ENCODE assay signal across 13 mouse cellular contexts in genomic region chr8:39950178-39950896, GRCm38 (mm10).
A peak's percentile ranks its signal among the peaks of the same experiment; 100 is the strongest.
DNase-seq lines count a peak whose midpoint lies in the region; ATAC-seq and TF ChIP-seq lines count a peak whose summit lies in the region.
"Had no signal": no experiment of that assay in that cellular context is flagged by ENCODE, and none has a peak within 500 bp of the region (broad histone marks: within the 10 kb centered on the region; RNA-seq: fewer than 3 reads in every experiment).

No protein-coding gene starts in this region.

- 0 out of 2 replicates have a peak, but pooled peaks have one; percentile 46 for ATAC-seq in midbrain, embryonic 11.5 days (ENCODE audit: low FRiP score)
- no peak for ATAC-seq in midbrain, embryonic 16.5 days
- peak; percentile 91 for ATAC-seq in forebrain, postnatal 0 days
- peak; percentile 73 for ATAC-seq in neural tube, embryonic 15.5 days (ENCODE audit: low FRiP score)
- ATAC-seq: CD4-positive, CD25-positive, alpha-beta regulatory T cell, adult 4 months had no signal

- H3K27me3 ChIP-seq in midbrain, embryonic 11.5 days (ENCODE audit: control insufficient read depth, insufficient read depth, low read length), result no peaks in the 10 kb centered on the region
- H3K27me3 ChIP-seq in midbrain, embryonic 16.5 days (ENCODE audit: control insufficient read depth, insufficient read depth, low read depth, low read length), result no peaks in the 10 kb centered on the region
- H3K27me3 ChIP-seq in forebrain, postnatal 0 days (ENCODE audit: insufficient read depth, low read length), result no peaks in the 10 kb centered on the region
- no peaks in the 10 kb centered on the region for H3K27me3 ChIP-seq in neural tube, embryonic 15.5 days (replicated peaks)

- no peak overlapping the region for H3K27ac ChIP-seq in midbrain, embryonic 11.5 days (ENCODE audit: low read depth, low read length)
- no peak overlapping the region for H3K27ac ChIP-seq in midbrain, embryonic 16.5 days (ENCODE audit: low read length)
- no peak overlapping the region for H3K27ac ChIP-seq in forebrain, postnatal 0 days (ENCODE audit: low read depth, low read length)
- no peak overlapping the region for H3K27ac ChIP-seq in neural tube, embryonic 15.5 days (replicated peaks)

- 74% methylated on average over 6 of the region's 6 CpGs for WGBS in midbrain, embryonic 11.5 days
- 51% methylated on average over 6 of the region's 6 CpGs for WGBS in midbrain, embryonic 16.5 days
- 55% methylated on average over 6 of the region's 6 CpGs for WGBS in forebrain, postnatal 0 days
- WGBS in neural tube, embryonic 15.5 days, result 57% methylated on average over 6 of the region's 6 CpGs

- no peak for TF ChIP-seq CTCF in forebrain, postnatal 0 days (IDR thresholded peaks at IDR 0.05; ENCODE audit: low read depth)

- no peaks in the 10 kb centered on the region for H3K36me3 ChIP-seq in midbrain, embryonic 11.5 days (ENCODE audit: control insufficient read depth, insufficient read depth, low read length)
- no peaks in the 10 kb centered on the region for H3K36me3 ChIP-seq in midbrain, embryonic 16.5 days (ENCODE audit: control insufficient read depth, insufficient read depth, low read length)
- H3K36me3 ChIP-seq in forebrain, postnatal 0 days (ENCODE audit: insufficient read depth), result no peaks in the 10 kb centered on the region
- no peaks in the 10 kb centered on the region for H3K36me3 ChIP-seq in neural tube, embryonic 15.5 days

- no peaks in the 10 kb centered on the region for H3K4me1 ChIP-seq in midbrain, embryonic 11.5 days (ENCODE audit: control insufficient read depth, insufficient read depth, low read length)
- H3K4me1 ChIP-seq in midbrain, embryonic 16.5 days (ENCODE audit: control insufficient read depth, insufficient read depth, low read length), result no peaks in the 10 kb centered on the region
- no peaks in the 10 kb centered on the region for H3K4me1 ChIP-seq in forebrain, postnatal 0 days (ENCODE audit: insufficient read depth)
- H3K4me1 ChIP-seq in neural tube, embryonic 15.5 days, result peaks cover 8% of the 10 kb centered on the region; the same call in 1 of the 2 replicates

- no peak overlapping the region for H3K4me3 ChIP-seq in midbrain, embryonic 11.5 days (ENCODE audit: low read depth, low read length)
- H3K4me3 ChIP-seq in midbrain, embryonic 16.5 days (ENCODE audit: low read depth, low read length), result no peak overlapping the region
- no peak overlapping the region for H3K4me3 ChIP-seq in forebrain, postnatal 0 days (ENCODE audit: low read depth, low read length)
- no peak overlapping the region for H3K4me3 ChIP-seq in neural tube, embryonic 15.5 days (replicated peaks)

- H3K9ac ChIP-seq in midbrain, embryonic 11.5 days (ENCODE audit: low read length), result no peak overlapping the region
- no peak overlapping the region for H3K9ac ChIP-seq in midbrain, embryonic 16.5 days (ENCODE audit: low read depth, low read length)
- no peak overlapping the region for H3K9ac ChIP-seq in forebrain, postnatal 0 days
- H3K9ac ChIP-seq in neural tube, embryonic 15.5 days (replicated peaks), result no peak overlapping the region

- H3K9me3 ChIP-seq in midbrain, embryonic 11.5 days (ENCODE audit: control insufficient read depth, low read length), result no peaks in the 10 kb centered on the region
- H3K9me3 ChIP-seq in midbrain, embryonic 16.5 days (replicated peaks; ENCODE audit: control insufficient read depth, low read length, poor library complexity, severe bottlenecking), result no peaks in the 10 kb centered on the region
- no peaks in the 10 kb centered on the region for H3K9me3 ChIP-seq in forebrain, postnatal 0 days (ENCODE audit: low read length)
- H3K9me3 ChIP-seq in neural tube, embryonic 15.5 days (replicated peaks), result no peaks in the 10 kb centered on the region

- no peak for DNase-seq in midbrain, embryonic 11.5 days (ENCODE audit: low spot score, missing footprints)
- peak; percentile 58 for DNase-seq in forebrain, postnatal 0 days
- DNase-seq in layer of hippocampus, postnatal 10 days (ENCODE audit: low spot score in 2 of 2), result peak; percentile 53 to 61
- DNase-seq in thymus, postnatal 14 days, result no peak
- DNase-seq in frontal cortex, postnatal 10 days (ENCODE audit: low spot score in 2 of 2), result no peak
- DNase-seq: adrenal gland, postnatal 10 days; cerebellum, adult 9-10 months; gastrocnemius, postnatal 36 days; heart, postnatal 10 days; kidney, adult 8-10 months had no signal

- H3K4me2 ChIP-seq in midbrain, embryonic 11.5 days, result no peak overlapping the region
- no peak overlapping the region for H3K4me2 ChIP-seq in midbrain, embryonic 16.5 days (ENCODE audit: low read length)
- H3K4me2 ChIP-seq in forebrain, postnatal 0 days (ENCODE audit: low read depth), result no peak overlapping the region
- no peak overlapping the region for H3K4me2 ChIP-seq in neural tube, embryonic 15.5 days

Comparison
In these comparisons a context has a peak if more than half of its experiments do, and no peak if none do; other contexts are left out.
1. DNase-seq: peak in forebrain, postnatal 0 days (single experiment) and layer of hippocampus, postnatal 10 days (2 of 2); none in midbrain, embryonic 11.5 days (single experiment), thymus, postnatal 14 days (single experiment) and frontal cortex, postnatal 10 days (0 of 2).